Mouse (Mus musculus) kidney, adult 18-20 months (tissue): ENCODE data around the gene Gm3286.
"Not testable (repeated sequence)": the region's sequence is repeated elsewhere in the genome, so short reads cannot be mapped to it uniquely, and the experiment has no call there.

Experiments
- DNase-seq: peaks from one replicate; pipeline ENCODE4 v3.0.0; 2021

The Gm3286 gene

GRCm38 (mm10) chr5:95510458-95510857, at the start of gene Gm3286:
Gene Gm3286, plus strand, starts transcription at chr5:95510758.
- not testable (repeated sequence) for DNase-seq
